Mouse (Mus musculus): Measurements from ENCODE around the gene Hnrnpul2.

DNA sequence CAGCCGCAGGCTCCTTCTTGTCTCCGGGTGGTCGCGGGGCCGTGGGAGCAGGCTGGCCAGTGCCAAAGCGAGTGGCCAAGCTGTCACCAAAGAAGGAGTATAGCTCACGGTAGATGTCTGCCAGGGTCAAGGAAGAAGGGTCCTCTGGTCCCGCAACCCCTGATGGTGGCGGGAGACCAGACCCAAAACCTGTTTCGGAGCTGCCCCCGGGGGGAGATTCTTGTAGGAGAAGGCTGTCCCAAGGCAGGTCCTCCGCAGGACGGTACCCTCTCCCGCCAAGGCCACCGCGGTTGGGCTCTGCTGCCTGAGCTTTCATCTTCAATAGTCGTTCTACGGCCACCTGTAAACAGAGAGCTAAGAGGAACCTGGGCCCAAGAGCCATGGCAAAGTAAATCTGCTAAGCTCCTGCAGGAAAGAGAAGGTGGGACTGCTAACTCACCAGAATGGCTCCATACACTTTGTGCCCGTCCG lies 44.8 kb upstream of the Hnrnpul2 start:
- TF ChIP-seq CTCF (IDR thresholded peaks at IDR 0.05; ENCODE audit: low read depth) (no peak), EP300 (optimal IDR thresholded peaks at IDR 0.05) (no peak)

Measured in stomach, postnatal 0 days (tissue).